Mouse (Mus musculus) heart, adult 2 months (tissue): ENCODE data around the gene Col10a1. TPM values are rescaled to one million over a fixed set of nuclear protein-coding genes. Genes with fewer than 3 reads are reported as not detected.
"Not testable (repeated sequence)": the region's sequence is repeated elsewhere in the genome, so short reads cannot be mapped to it uniquely, and the experiment has no call there.

Experiments used
- DNase-seq, 2 experiments: peaks; one replicate each; pipeline ENCODE4 v3.0.0; 2021
- H3K27ac ChIP-seq: fragments of 200-600 bp; 2 replicates; pipeline ENCODE4 v1.8.1; 2022
- H3K27me3 ChIP-seq: fragments of 200-500 bp; 2 replicates; pipeline ENCODE4 v1.6.1; 2012; ENCODE audit warnings: mild to moderate bottlenecking, low read length, inconsistent platforms, mixed read lengths; ENCODE audit not compliant: control insufficient read depth, insufficient read depth
- H3K36me3 ChIP-seq: fragments of 200-500 bp; 2 replicates; pipeline ENCODE4 v1.6.1; 2012; ENCODE audit warnings: low read length, inconsistent platforms; ENCODE audit not compliant: control insufficient read depth, insufficient read depth
- H3K4me1 ChIP-seq: fragments of 200-500 bp; 2 replicates; pipeline ENCODE4 v1.6.1; 2011; ENCODE audit warnings: low read length; ENCODE audit not compliant: control insufficient read depth, insufficient read depth
- H3K4me3 ChIP-seq: fragments of 200-600 bp; 2 replicates; pipeline ENCODE4 v1.8.1; 2022
- H3K79me2 ChIP-seq: fragments of 200-500 bp; replicated peaks from 2 replicates; pipeline ENCODE4 v1.6.1; 2012; ENCODE audit warnings: mild to moderate bottlenecking, inconsistent platforms, low read length, moderate library complexity, mixed read lengths; ENCODE audit not compliant: control insufficient read depth, insufficient read depth
- H3K9ac ChIP-seq: fragments of 200-500 bp; 2 replicates; pipeline ENCODE4 v1.6.1; 2012; ENCODE audit warnings: low read depth, mild to moderate bottlenecking, control low read depth, inconsistent platforms, low read length, mixed read lengths
- CTCF ChIP-seq: fragments of 200-600 bp; IDR thresholded peaks from 2 replicates; pipeline ENCODE4 v1.8.1; 2022; ENCODE audit warnings: antibody characterized with exemption, mild to moderate bottlenecking, moderate library complexity
- EP300 ChIP-seq: fragments of 200-500 bp; IDR thresholded peaks from 2 replicates; pipeline ENCODE4 v1.6.1; 2011; ENCODE audit warnings: low read depth, low read length, control low read depth; ENCODE audit not compliant: insufficient read depth
- POLR2A ChIP-seq: fragments of 200-500 bp; IDR thresholded peaks from 2 replicates; pipeline ENCODE4 v1.6.1; 2011; ENCODE audit warnings: mild to moderate bottlenecking, low read depth, low read length, control low read depth; ENCODE audit not compliant: insufficient read depth
- WGBS: fragments of 180-500 bp; shearing (Covaris S2); methylation state at CpG from one replicate; pipeline ENCODE4 v1.1.7; 2018; 5-methylcytosine and 5-hydroxymethylcytosine counted together
- intact Hi-C: fragments of 180-260 bp; cut with DNase I; formaldehyde crosslinking; loops from one replicate; pipeline ENCODE4 v1.15.1; 2025
- polyA plus RNA-seq: library from polyadenylated mRNA; depleted of rRNA; stranded (reverse); fragments of >200 nt; gene quantifications from 2 replicates; pipeline ENCODE4 v1.2.3, GENCODE M21; 2012
- total RNA-seq, 2 experiments: library from RNA; stranded (reverse); gene quantifications; 2 replicates each; pipeline ENCODE4 v1.2.3; 2021

Col10a1 gene
- total and polyA plus RNA-seq, 3 experiments = 0.80 TPM; not detected in 2

GRCm38 (mm10) chr10:34368138-34368537, 21.6 kb upstream of the Col10a1 start:
- H3K9ac ChIP-seq = no peak overlapping the region
- H3K4me1 ChIP-seq = no peaks in the 10 kb centered on the region
- DNase-seq = no peak
- no peaks in the 10 kb centered on the region for H3K36me3 ChIP-seq
- H3K27me3 ChIP-seq = no peaks in the 10 kb centered on the region
- WGBS = 64% methylated on average over 5 of the region's 5 CpGs
- intact Hi-C loops = no loop called here
- H3K4me3 ChIP-seq = no peak overlapping the region
- TF ChIP-seq EP300 = no peak
- TF ChIP-seq CTCF = peak; percentile 55
- H3K79me2 ChIP-seq = no peaks in the 10 kb centered on the region
- H3K27ac ChIP-seq = no peak overlapping the region

GRCm38 (mm10) chr10:34373332-34373731, 16.4 kb upstream of the Col10a1 start:
- Histone ChIP-seq H3K4me1 (no peaks in the 10 kb centered on the region), H3K9ac (no peak overlapping the region), H3K36me3 (no peaks in the 10 kb centered on the region), H3K4me3 (no peak overlapping the region), H3K27ac (no peak overlapping the region), H3K27me3 (no peaks in the 10 kb centered on the region), H3K79me2 (no peaks in the 10 kb centered on the region)
- TF ChIP-seq POLR2A (no peak), CTCF (no peak), EP300 (no peak)
- intact Hi-C loops = no loop called here
- no peak for DNase-seq
- 93% methylated on average over 7 of the region's 7 CpGs for WGBS

- Histone ChIP-seq H3K36me3 (no peaks in the 10 kb centered on the region), H3K9ac (no peak overlapping the region), H3K79me2 (no peaks in the 10 kb centered on the region), H3K4me3 (no peak overlapping the region), H3K4me1 (no peaks in the 10 kb centered on the region), H3K27me3 (no peaks in the 10 kb centered on the region), H3K27ac (no peak overlapping the region)
- no peak for DNase-seq
- whole genome bisulfite sequencing = 57% methylated on average over 5 of the region's 5 CpGs
- intact Hi-C loops = no loop called here
- no peak for TF ChIP-seq CTCF
- no peak for TF ChIP-seq POLR2A
- no peak for TF ChIP-seq EP300
Measured at GRCm38 (mm10) chr10:34385636-34386035, 4.1 kb upstream of the Col10a1 start.

- intact Hi-C loops = no loop called here
- 95% methylated on average over 4 of the region's 4 CpGs for WGBS
Measured at GRCm38 (mm10) chr10:34396959-34397358, 7.2 kb downstream of the Col10a1 start.

GRCm38 (mm10) chr10:34399267-34399666, 9.5 kb downstream of the Col10a1 start:
- Histone ChIP-seq H3K4me1 (no peaks in the 10 kb centered on the region), H3K4me3 (no peak overlapping the region)
- intact Hi-C loops = no loop called here

More at GRCm38 (mm10) chr10:34396959-34397358, 7.2 kb downstream of the Col10a1 start:
- Histone ChIP-seq H3K79me2 (no peaks in the 10 kb centered on the region), H3K4me1 (no peaks in the 10 kb centered on the region), H3K36me3 (0 out of 2 replicates have a peak, but pooled peaks cover 2% of the 10 kb centered on the region), H3K27ac (no peak overlapping the region), H3K27me3 (no peaks in the 10 kb centered on the region), H3K4me3 (no peak overlapping the region), H3K9ac (no peak overlapping the region)
- no peak for DNase-seq
- TF ChIP-seq POLR2A (no peak), CTCF (no peak), EP300 (no peak)

DNA sequence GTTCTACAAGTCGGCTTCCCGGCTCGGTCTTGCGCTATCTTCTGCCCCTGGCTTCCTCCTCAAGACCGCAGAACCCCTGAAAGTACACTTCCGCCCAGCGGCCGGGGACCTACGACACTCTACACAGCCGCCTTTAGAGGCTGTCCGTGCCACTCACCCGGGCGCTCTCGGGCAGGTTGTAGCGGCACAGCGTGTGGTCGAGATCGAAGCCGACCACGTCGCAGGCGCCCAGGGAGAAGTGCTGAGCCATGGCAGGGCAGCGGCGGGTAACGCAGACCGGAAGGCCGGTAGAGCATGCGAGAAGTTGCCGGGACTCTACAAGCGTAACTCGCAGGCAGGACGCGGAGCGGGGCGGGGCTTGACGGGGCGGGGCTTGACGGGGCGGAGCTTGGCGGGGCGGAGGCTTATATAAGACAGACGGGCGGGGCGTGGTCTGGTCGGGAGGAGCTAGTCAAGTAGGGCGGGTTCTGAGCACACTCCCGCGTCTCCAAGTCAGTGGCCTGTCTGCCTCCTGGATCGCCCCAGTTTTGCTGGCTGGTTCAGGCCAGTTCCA, 28.5 kb downstream of the Col10a1 start, which contains the start of gene Nt5dc1:
Gene Nt5dc1, minus strand, starts transcription at position 349 of the 553 bp plus-strand sequence.
- under 1% methylated on average over 49 of the region's 49 CpGs for WGBS
- H3K4me1 ChIP-seq = peaks cover 5% of the 10 kb centered on the region
- no peaks in the 10 kb centered on the region for H3K79me2 ChIP-seq
- peak within 1 kb of the TSS; percentile 85 for H3K4me3 ChIP-seq
- peak; percentile 93 to 95 for DNase-seq
- peak within 1 kb of the TSS; percentile 97 for H3K9ac ChIP-seq
- peaks cover 7% of the 10 kb centered on the region for H3K36me3 ChIP-seq
- TF ChIP-seq POLR2A = peak; percentile 86
- no peak for TF ChIP-seq EP300
- H3K27me3 ChIP-seq = no peaks in the 10 kb centered on the region
- intact Hi-C loops = loop anchor here (5.0 to 10.0 kb wide), 2 partner anchors 136 to 383 kb away; partner anchors contain the start of genes Trappc3l and Tspyl1
- peak within 1 kb of the TSS; percentile 91 for H3K27ac ChIP-seq

More at GRCm38 (mm10) chr10:34399267-34399666, 9.5 kb downstream of the Col10a1 start:
- Histone ChIP-seq H3K36me3 (0 out of 2 replicates have a peak, but pooled peaks cover 2% of the 10 kb centered on the region), H3K27ac (no peak overlapping the region), H3K27me3 (no peaks in the 10 kb centered on the region), H3K79me2 (no peaks in the 10 kb centered on the region), H3K9ac (no peak overlapping the region)
- no peak for TF ChIP-seq EP300
- no peak for TF ChIP-seq POLR2A
- peak; percentile 50 for TF ChIP-seq CTCF
- no peak for DNase-seq

DNA sequence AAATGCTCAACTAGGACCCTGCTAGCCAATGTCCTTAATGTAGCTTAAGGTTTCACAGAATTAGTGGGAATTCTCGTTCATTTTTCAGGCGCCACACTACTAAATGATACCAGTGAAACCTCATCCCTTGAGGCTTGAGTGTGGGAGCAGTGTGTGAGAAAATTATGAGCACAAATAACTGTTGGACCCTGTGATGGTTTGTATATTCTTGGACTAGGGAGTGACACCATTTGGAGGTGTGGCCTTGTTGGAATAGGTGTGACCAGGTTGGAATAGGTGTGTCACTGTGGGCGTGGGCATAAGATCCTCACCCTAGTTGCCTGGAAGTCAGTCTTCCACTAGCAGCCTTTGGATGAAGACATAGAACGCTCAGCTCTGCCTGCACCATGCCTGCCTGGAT, 29.0 kb downstream of the Col10a1 start:
- DNase-seq, H3K79me2 ChIP-seq, H3K27me3 ChIP-seq, H3K4me1 ChIP-seq, H3K36me3 ChIP-seq: not testable (repeated sequence)
- intact Hi-C loops = loop anchor here (5.0 to 10.0 kb wide), 2 partner anchors 136 to 384 kb away; partner anchors contain the start of genes Trappc3l and Tspyl1
- Histone ChIP-seq H3K27ac (0 out of 2 replicates have a peak overlapping the region, but pooled peaks have one; percentile 57), H3K4me3 (peak overlapping the region; percentile 46), H3K9ac (peak overlapping the region; percentile 60)
- WGBS = 71% methylated on average over 4 of the region's 4 CpGs
